Mouse (Mus musculus): ENCODE results near the gene Dagla. TPM values are rescaled to one million over a fixed set of nuclear protein-coding genes. Genes with fewer than 3 reads are reported as not detected.

The Dagla gene
- total RNA-seq, 2 experiments from 2014 or later: 131 to 134 TPM

DNA sequence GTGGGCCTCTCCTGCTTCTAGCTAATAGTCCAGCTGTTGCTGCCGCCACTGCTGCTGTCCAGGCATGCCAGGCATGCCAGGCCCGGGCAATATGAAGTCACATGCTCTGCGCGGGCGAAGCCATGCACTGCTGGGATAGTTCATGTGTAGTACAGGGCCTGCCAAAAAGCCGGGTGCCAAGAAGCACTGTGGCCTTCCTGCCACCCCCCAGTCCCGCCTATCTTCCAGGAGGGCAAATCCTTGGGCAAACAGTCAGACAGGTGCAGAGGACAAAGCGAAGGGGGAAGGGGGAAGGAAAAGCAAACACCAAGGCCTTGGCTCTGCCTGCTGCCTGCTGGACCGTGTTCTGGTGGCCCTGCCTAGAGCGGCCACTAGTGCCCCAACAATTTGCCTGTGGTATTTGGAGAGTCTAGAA is 18.2 kb downstream of the Dagla start:
- no peak for DNase-seq (ENCODE audit: low spot score in 2 of 2)

DNA sequence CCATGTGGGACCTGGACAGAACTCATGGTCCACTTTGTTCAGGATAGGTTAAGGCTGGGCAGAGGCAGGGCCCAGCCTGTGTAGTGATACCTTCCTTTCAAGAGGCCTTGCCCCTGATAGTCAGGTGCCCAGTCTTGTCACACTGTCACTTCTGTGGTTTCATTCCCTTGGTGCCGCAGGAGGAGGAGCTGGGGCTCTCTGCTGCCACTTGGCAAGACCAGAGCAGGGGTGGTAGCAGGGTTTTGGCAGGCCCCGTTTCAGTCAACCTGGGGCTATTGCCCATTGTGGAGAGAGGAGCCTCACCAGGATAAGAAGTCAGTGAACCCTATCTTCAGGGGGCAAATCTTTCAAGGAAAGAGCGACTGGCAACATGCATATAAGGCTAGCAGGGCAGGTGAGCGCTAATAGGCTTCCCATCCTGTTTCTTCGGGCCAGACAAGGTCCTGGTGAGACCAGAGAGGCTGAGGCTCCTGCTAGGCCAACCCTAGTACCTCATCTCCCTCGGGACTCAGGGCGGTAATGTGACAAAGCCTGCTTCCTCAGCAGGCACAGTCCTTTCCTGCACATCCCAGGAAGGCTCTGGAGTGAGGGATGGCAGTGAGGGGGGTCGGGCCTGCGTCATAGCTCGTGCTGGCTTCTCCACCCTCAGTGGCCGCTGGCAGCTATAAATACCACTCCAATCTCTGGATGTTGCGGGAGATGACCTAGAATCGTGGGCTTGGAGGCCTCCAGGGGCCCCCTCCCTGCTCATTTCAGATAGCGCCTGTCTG is 23.7 kb downstream of the Dagla start:
- no peak for DNase-seq (ENCODE audit: low spot score in 2 of 2)

DNA sequence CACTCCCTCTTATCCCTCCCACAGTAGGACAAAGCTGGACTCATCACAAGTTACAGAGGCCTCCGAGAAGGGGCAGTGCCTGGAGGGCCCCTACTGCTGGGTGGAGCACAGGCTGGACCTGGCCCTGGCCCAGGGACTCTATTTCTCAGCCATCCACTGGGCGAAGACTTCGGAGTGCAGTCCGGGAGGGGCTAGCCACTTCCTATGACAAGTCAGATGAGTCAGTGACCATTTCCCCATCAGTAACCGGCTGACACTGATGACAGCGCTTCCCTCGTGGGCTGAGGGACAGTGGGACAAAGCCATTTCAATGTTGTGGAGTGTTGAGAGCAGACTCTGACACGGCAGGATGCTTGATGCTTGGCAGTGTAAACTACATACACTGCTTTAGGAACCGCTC is 25.0 kb downstream of the Dagla start:
- DNase-seq (ENCODE audit: low spot score in 2 of 2): no peak

DNA sequence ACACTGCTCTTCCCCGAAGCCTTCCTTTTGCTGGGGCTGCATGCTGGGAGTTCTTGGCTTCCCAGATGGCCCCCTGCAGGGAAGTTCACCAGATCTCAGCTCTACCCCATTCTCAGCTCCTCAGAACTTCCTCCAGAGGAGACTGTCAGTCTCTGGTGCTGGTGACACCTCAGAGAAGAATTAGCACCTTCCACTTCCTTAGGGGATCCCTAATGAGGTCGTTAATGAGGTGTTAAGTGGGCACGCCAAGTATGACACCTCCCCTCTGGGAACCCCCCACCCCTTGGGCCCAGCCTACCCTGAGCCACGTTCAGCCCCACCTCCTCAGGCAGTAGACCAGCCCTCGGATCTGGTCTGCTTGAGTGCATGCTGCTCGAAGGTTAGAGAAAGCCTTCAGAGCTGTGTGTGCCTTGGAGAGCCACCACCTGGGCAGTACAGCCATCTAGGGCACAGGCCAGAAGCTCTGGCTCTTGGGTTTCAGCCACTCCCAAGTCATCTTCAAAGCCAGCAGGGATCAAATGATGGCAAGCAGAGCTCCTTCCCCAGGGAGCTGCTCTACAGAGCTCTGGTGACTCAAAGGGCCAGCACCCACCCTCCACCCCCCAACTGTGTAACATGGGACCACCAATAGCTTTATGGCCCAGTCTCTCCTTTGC is 25.9 kb downstream of the Dagla start:
- no peak for DNase-seq (ENCODE audit: low spot score in 2 of 2)

DNA sequence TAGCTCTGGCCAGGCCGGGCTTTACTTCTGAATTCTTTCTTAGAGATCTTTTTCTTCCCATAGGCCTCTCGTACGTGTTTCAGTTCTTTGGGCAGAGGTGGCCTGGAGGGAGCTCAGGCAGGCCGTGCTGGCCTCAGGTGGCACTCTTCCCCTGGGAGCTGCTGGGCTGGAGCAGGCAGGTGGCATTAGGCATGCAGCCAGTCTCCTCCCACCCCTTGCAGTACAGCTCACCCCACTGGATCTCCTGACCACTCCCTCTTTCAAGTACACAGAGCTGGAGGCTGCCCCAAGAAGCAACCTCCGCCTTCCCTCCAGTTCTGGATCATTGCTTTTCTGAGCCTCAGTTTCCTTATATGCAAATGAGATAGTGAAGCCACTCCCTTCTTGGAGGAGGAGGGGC is 26.9 kb downstream of the Dagla start:
- no peak for DNase-seq (ENCODE audit: low spot score in 2 of 2)

DNA sequence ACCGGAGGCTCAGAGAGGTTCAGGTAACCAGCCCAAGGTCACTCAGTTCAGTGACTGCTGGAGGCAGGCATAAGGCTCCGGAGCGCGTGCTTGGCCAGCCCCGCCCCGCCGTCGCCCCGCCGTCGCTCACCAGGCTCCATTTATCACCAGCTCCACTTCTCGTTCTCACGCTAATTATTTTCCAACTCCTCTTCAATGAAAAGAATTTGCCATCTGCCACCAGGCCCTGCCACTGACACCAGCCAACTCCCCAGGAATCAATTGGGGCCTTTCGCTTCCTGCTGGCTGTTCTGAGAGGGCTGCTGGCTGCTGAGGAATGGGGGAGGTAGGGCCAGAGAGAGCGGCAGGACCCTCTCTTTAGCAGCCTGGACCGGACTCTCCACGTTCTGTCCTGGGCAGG is 27.3 kb downstream of the Dagla start:
- DNase-seq (ENCODE audit: low spot score in 2 of 2): peak; percentile 70 to 88

DNA sequence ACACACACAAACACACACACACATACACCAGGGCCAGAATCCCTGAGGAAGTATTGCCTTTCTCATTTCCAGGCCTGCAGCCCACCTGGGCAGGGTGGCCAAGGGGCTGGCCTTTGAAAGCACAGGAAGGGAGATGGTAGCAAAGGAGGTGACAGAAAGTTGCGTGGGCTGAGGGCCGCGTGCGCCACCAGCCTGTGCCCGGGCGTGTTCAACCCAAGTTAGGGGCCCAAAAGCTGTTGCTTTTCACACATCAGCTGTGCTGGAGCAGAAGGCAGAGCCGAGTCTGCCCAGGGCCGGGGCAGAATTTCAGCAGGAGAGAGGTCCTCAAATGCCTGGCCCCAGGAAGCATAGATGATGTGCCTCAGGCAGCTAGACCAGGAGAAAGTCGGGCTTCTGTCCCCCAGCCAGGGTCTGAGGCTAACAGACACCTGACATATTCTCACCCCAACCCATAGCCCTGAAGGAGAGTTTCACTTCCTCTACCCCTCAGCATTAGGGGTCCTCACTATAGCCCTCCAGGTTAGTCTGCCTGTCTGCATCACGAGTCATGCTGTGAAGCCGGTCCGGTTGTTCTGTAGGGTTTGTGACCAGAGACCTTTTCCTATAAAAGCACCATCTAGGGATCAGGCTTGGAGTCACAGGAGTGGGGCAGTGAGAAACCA is 28.1 kb downstream of the Dagla start:
- peak; percentile 80 to 83 for DNase-seq (ENCODE audit: low spot score in 2 of 2)

DNA sequence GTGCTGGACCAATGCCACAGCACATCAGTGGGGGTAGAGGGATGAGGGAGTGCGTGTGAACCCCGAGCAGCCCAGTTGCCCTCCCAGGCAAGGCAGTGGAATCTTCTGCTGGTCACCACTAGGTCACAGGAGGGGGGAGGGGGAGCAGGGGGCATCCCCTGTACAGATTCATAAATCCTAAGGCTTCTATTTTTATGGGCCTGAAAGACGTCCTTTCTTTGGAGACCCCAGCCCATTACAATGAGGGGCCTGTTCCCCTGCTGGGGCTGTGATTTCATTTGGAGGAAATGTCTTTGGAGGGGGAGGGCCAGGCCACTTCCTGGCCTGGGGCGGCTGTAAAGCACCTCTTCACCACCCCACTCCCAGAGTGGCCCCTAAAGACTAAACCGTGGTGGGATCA is 30.6 kb downstream of the Dagla start:
- no peak for DNase-seq (ENCODE audit: low spot score in 2 of 2)

DNA sequence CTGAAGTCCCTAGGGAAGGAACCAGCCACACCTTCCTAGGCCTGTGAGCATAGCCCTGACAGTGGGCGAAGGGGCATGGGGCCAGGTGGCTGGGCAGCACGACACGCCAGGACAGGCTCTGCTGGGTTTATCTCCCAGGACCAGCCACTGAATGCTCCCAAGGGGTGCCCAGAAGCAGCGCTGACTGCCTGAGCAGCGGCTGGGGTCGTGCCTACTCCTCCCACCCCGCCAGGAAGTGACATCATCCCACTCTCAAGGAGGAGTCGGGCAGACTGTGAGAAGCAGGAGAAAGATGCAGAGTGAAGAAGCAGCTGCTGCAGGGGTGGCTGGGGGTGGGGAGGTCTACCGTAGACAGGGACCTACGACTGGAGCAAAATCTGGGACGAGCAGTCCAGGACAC is 31.9 kb downstream of the Dagla start:
- no peak for DNase-seq (ENCODE audit: low spot score in 2 of 2)

DNA sequence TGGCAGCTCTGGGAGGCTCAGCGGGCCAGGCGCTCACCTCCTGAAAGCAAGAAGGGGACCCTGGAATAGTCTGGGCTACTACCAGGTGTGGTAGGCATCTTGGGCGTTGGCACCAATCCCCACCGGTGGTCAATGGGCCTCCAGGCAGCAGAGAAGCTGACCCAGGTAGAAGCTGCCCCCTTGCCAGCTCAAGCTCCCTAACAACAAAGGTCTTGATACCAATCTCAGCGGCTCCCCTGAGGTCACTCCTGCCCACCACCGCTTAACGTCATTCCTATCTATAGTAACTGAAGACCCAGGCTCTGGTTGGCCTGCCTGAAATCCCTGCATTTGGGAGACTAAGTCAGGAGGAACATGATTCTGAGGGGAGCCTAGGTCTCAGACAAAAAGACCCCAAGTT is 33.1 kb downstream of the Dagla start:
- no peak for DNase-seq (ENCODE audit: low spot score in 2 of 2)

DNA sequence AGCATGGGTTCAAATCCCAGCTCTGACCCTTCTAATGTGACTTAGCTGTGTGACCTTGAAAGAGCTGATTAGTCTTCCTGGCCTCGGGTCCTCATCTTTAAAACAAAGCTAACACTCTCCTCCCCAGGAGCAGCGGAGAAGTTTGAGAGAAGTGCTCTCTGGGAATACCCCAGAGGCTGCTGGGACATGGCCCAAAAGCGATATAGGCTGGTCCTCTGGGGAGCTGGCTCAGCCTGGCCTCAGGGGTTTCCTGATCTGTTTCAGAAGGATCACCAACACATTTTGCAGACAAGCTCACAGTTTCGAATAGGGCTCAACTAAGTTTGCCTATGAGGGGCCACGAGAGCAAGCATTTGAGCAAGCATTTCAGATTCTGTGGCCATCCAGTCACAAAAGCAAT is 34.3 kb downstream of the Dagla start:
- no peak for DNase-seq (ENCODE audit: low spot score in 2 of 2)

DNA sequence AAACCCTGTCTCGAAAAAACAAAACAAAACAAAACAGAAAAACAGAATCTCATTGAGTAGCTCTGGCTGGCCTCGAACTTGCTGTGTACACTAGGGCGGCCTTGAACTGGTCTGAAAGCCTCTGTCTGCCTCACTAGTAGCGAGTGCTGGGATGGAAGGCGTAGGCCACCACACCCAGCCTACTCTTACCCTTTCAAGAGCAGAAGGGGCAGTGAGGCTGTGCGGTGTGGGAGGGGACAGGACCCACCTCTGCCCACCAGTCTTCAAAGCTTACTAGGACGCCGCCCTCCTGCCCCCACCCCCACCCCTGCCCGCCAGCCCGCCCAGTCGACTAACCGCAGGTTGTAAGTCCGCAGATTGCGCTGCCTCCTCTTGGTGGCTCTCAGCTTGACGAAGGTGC is 35.8 kb downstream of the Dagla start:
- no peak for DNase-seq (ENCODE audit: low spot score in 2 of 2)

DNA sequence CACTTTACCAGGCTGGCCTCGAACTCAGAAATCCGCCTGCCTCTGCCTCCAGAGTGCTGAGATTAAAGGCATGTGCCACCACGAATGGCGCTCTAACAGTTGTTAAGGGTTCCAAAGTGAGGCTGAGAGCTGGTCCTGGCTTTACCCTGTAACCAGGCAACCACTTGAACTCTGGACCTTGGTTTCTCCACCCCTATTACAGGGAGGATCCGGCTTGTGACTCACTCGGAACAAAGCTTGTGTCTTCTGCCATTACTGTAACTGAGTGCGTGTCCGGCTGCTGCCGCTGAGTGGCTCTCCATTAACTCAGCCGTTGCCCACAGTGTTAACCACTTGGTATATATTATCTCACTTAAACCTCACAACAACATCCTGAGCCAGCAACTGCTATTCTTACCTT is 36.7 kb downstream of the Dagla start:
- DNase-seq (ENCODE audit: low spot score in 2 of 2): no peak

DNA sequence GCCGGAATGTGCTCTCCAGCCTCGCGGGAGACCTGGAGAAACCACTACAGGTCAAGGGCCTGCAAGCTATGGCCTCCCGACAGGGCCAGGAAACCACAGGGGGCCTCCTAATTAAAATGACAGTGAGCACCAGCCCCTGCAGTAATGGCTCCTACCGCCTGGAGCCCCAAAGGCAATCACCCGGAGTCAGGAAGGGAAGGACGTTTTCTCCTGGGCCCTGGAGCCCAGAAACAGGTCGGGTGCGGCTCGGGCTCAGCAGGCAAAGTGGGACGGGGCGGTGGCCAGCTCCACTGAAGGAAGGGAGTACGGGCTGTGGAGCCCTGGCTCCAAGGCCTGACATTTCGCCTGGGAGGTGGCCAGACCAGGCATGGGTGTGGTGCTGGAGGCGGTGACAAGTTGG is 37.6 kb downstream of the Dagla start:
- no peak for DNase-seq (ENCODE audit: low spot score in 2 of 2)

DNA sequence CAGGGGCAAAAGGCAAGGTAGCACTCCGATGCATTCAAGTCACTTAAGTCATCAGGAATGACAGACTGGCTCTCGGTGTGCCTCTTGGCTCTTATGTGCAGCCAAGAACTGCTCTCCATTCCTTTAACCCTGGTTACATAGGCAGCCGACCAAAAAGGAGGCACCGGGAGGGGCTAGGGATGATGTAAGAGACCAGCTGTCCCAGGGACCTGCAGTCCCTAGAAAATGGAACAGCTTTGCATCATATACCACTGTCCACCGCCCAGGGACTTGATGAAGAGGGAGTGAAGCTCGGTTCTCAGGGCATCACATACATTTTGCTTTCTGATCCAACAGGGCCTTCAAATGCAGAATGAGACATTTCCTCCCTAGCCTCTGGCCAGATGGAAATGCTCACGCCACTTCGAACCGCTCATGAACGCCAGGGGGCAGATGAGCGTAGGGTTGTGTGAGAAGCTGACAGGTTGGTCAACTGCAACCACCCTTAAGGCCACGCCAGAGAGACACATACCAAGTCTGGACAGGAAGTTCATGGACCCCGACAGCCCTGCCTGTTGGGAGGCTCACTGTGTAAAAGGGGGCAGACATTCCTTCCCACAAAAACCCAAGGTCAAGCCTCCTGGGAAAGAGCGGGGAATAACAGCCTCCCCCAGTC is 38.4 kb downstream of the Dagla start:
- peak; percentile 73 to 82 for DNase-seq (ENCODE audit: low spot score in 2 of 2)

DNA sequence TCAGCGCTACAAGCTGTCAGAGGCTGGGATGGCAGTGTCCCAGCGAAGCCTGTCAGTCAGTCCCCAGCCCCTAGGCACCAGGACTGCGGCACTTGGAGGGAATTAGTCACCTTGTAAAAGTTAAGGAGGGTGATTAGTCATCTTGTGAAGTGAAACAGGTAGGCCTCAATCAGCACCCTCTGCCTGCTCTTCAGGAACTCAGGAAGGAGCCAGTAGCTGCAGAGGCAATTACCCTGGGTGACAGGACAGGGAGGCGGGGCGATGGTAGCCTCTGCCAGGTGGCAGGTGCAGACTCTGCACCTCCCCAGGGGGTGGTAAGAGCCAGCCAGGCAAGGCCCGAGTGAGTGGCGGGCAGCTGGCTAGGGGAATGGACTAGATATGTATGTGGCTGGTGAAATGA is 43.3 kb downstream of the Dagla start:
- DNase-seq (ENCODE audit: low spot score in 2 of 2): no peak

DNA sequence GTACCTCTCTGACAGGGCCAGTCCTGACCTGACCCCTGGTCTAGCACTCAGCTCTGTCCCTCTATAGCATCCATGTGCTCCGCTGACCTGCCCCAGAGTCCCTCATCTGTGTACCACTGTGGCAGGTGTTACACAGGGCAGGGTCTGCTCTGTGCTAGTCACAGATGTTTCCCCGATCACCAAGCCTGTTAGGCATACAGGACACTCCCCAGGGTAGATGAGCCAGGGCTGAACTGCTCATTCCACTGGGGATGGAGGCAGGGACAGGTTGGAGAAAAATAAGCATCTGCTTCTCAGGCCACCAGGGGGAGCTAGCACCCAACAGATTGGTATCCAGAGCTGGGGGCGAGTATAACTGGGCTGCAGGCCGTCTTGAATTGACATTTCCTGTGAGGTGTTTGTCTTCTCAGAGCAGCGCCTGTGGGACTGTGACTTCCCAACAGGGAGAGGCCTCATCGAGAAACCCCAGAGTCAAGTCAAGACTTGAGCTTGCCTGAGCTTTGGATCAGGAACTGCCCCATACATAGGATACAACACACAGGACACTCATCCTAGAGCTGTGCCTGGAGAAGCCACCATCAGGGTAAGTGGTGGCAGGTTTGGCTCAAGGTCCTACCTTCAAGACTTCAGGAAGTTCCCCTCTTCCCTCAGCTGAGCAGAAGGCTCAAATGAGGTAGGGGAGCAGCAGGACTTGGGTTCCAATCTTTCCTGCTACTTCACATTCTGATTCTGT is 46.2 kb downstream of the Dagla start:
- peak; percentile 81 to 87 for DNase-seq (ENCODE audit: low spot score in 2 of 2)

DNA sequence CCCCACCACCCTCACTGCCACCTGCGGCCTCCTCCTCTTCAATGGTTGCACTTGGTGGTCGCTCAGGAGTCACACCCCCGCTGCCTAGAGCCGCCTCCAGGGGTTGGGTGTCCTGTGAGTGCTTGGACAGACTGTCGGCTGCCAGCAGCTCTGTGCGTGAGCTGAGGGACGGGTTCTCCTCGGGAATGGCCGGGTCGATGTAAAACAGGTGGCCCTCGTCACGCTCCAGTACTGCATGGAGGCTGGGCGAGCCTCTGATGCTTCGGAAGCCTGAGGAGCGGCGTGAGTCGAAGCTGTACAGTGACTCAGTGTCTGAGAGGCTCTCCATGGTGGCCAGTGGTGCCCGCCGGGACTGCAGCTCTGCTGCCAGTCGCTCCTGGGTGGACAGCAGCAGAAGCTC is 56.5 kb downstream of the Dagla start:
- no peak for DNase-seq (ENCODE audit: low spot score in 2 of 2)

DNA sequence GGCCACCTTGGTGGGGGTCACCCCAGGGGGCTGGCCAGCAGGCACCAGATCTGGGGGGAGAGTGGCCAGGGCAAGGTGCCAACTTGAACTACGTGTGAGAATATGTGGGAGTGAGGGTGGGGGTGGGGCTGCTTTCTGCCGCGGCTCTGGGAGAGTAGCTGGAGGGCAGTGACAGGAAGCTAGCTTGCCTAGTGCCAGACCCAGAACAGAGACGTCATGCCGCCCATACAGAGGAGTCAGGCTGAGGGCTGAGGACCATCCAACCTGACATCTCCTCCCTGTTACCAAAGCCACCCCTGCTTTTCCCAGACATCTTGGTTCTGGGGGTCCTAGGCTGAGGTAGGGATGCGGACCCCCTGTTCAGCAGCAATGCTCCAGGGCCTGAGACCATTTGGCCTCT is 57.5 kb downstream of the Dagla start:
- no peak for DNase-seq (ENCODE audit: low spot score in 2 of 2)

DNA sequence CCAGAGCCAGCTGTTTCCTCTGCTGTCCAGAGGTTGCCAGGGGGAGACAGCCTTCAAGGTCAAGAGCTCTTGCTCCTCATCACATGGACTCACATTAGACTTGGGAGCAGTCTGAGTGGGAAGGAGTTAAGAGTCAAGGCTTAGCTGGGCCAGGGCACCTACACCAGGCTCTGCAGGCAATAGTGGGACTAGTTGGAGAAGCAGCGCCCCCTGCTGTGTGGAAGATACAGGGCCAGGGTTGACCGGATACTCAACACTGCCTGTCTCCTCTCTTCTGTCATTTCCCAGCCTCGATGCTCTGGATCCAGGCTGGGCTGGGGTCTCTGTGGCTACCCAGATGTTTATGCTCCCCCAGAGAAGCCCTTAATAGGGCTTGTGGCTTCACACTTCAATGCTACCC is 60.5 kb downstream of the Dagla start:
- peak; percentile 62 to 74 for DNase-seq (ENCODE audit: low spot score in 2 of 2)

DNA sequence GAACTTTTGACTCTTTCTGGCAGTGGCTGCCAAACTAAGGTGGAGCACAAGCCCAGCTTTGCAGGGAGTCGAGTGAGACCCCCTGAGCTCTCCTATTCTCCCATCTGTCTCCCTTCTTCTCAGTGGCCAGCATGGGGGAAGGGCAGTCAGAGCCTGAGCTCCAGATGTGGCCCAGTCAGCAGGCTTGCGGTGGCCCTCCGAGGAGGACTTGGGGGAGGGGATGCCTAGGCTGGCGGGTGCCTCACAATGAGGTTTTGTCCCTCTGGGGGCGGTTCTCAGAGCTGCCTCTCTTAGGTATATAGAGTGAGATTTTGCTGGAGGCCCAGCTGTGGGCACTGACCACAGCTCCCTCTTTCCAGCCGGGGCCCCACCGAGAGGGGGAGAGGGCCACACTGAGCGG is 61.8 kb downstream of the Dagla start:
- no peak for DNase-seq (ENCODE audit: low spot score in 2 of 2)
